Mouse (Mus musculus): ENCODE measurements at regions not wholly inside any gene's neighbourhood (a gene's known extent, or its start where the extent isn't known, plus 50 kb on each side); places are given as distances from the start of the nearest gene placed in this dataset.
A peak's percentile ranks its signal among the peaks of the same experiment; 100 is the strongest.

GRCm38 (mm10) chr10:67377643-67378223 lies 92.6 kb upstream of the Nrbf2 start:
- Histone ChIP-seq H3K4me3 (ENCODE audit: low read depth, low read length) (no peak overlapping the region), H3K4me1 (ENCODE audit: control insufficient read depth, insufficient read depth, low read length) (peaks cover 3% of the 10 kb centered on the region; the same call in 1 of the 2 replicates), H3K36me3 (ENCODE audit: control insufficient read depth, insufficient read depth, low read length) (no peaks in the 10 kb centered on the region), H3K9ac (ENCODE audit: low read length) (no peak overlapping the region), H3K27ac (replicated peaks; ENCODE audit: low read depth, low read length) (peak overlapping the region; percentile 56), H3K4me2 (ENCODE audit: low read depth, severe bottlenecking) (peak overlapping the region; percentile 24; the same call in 1 of the 2 replicates), H3K27me3 (ENCODE audit: control insufficient read depth, insufficient read depth, low read length) (no peaks in the 10 kb centered on the region), H3K9me3 (ENCODE audit: control insufficient read depth, low read length) (no peaks in the 10 kb centered on the region)
- ATAC-seq (ENCODE audit: insufficient number of reproducible peaks, low FRiP score, low TSS enrichment, low read depth) = no peak
- 26% methylated on average over 17 of the region's 17 CpGs for WGBS
- DNase-seq (ENCODE audit: low spot score) = peak; percentile 55

- H3K9ac ChIP-seq (ENCODE audit: low read length) = no peak overlapping the region
- ATAC-seq (ENCODE audit: insufficient number of reproducible peaks, low FRiP score, low TSS enrichment, low read depth) (no peak), DNase-seq (ENCODE audit: low spot score) (no peak)
- H3K4me1 ChIP-seq (ENCODE audit: control insufficient read depth, insufficient read depth, low read length) = peaks cover 3% of the 10 kb centered on the region; the same call in 1 of the 2 replicates
- H3K4me2 ChIP-seq (ENCODE audit: low read depth, severe bottlenecking) = no peak overlapping the region
- 88% methylated on average over 5 of the region's 5 CpGs for WGBS
- no peaks in the 10 kb centered on the region for H3K36me3 ChIP-seq (ENCODE audit: control insufficient read depth, insufficient read depth, low read length)
- H3K4me3 ChIP-seq (ENCODE audit: low read depth, low read length) = no peak overlapping the region
- H3K27ac ChIP-seq (replicated peaks; ENCODE audit: low read depth, low read length) = no peak overlapping the region
- H3K27me3 ChIP-seq (ENCODE audit: control insufficient read depth, insufficient read depth, low read length) = no peaks in the 10 kb centered on the region
- H3K9me3 ChIP-seq (ENCODE audit: control insufficient read depth, low read length) = no peaks in the 10 kb centered on the region
Measured at GRCm38 (mm10) chr10:67380174-67380573, 95.1 kb upstream of the Nrbf2 start.

DNA sequence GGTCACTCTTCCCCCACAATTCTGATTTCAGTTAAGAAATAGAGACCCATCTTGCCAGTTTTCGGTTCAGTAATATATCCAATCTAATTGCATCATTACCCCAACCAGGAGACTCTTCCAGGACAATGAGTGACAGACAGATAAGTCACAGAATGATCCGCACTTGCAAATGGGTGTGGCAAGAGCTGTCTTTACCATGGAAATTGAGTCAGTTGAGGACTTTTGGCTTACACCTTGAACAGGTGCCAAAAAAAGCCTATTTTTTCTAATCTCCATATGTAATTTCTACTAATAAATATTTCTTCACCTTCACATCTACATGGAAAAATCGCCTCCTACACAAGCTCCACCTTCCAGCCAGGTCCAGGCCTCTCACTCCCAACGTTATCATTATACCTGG lies 98.2 kb upstream of the Nrbf2 start:
- no peak overlapping the region for H3K27ac ChIP-seq (replicated peaks; ENCODE audit: low read depth, low read length)
- no peaks in the 10 kb centered on the region for H3K27me3 ChIP-seq (ENCODE audit: control insufficient read depth, insufficient read depth, low read length)
- no peak overlapping the region for H3K4me3 ChIP-seq (ENCODE audit: low read depth, low read length)
- H3K36me3 ChIP-seq (ENCODE audit: control insufficient read depth, insufficient read depth, low read length) = no peaks in the 10 kb centered on the region
- DNase-seq (ENCODE audit: low spot score) (no peak), ATAC-seq (ENCODE audit: insufficient number of reproducible peaks, low FRiP score, low TSS enrichment, low read depth) (no peak)
- H3K4me1 ChIP-seq (ENCODE audit: control insufficient read depth, insufficient read depth, low read length) = no peaks in the 10 kb centered on the region; the same call in 1 of the 2 replicates
- no peaks in the 10 kb centered on the region for H3K9me3 ChIP-seq (ENCODE audit: control insufficient read depth, low read length)
- H3K9ac ChIP-seq (ENCODE audit: low read length) = no peak overlapping the region
- no peak overlapping the region for H3K4me2 ChIP-seq (ENCODE audit: low read depth, severe bottlenecking)
- 86% methylated on average over 4 of the region's 4 CpGs for WGBS

DNA sequence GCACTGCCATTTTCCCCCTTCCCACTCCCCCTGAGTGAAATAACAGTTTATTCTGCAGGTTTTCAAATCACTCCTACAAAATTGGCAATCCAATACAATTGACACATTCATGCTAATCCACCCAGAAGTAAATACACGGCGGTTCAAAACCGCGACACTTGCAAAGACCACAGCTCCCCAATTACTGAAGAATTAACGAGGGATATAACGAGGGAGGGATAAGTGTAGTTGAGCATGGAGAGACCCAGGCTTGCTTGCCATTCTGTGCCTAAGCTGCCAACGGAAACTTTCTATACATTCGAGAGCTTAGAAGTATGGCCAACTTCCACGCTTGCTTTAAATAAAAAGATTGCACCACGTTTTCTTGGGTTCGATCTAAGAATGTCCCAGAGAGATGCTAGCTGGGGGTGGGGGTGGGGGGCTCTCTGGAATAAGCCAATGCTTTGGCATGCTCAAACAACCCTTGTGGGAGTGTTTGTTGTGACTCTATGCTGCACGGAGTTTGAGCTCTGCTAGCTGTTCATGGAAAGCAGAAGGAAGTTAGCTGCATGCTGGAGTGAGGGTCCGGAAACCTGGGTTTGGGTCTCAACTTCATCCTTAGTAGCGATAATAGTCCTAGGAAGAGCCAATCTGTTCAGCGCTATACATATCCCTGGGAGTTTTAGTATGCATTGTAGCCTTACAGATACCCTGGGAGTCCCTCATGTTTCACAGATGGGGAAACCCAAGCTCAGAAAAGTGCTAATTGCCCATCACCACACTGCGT lies 98.9 kb upstream of the Nrbf2 start:
- H3K9ac ChIP-seq (ENCODE audit: low read length) = no peak overlapping the region
- no peaks in the 10 kb centered on the region for H3K4me1 ChIP-seq (ENCODE audit: control insufficient read depth, insufficient read depth, low read length)
- H3K27ac ChIP-seq (replicated peaks; ENCODE audit: low read depth, low read length) = no peak overlapping the region
- no peak overlapping the region for H3K4me2 ChIP-seq (ENCODE audit: low read depth, severe bottlenecking)
- ATAC-seq (ENCODE audit: insufficient number of reproducible peaks, low FRiP score, low TSS enrichment, low read depth) = no peak
- DNase-seq (ENCODE audit: low spot score) = no peak
- H3K4me3 ChIP-seq (ENCODE audit: low read depth, low read length) = no peak overlapping the region
- no peaks in the 10 kb centered on the region for H3K36me3 ChIP-seq (ENCODE audit: control insufficient read depth, insufficient read depth, low read length)
- no peaks in the 10 kb centered on the region for H3K9me3 ChIP-seq (ENCODE audit: control insufficient read depth, low read length)
- H3K27me3 ChIP-seq (ENCODE audit: control insufficient read depth, insufficient read depth, low read length) = no peaks in the 10 kb centered on the region
- 77% methylated on average over 16 of the region's 16 CpGs for WGBS

GRCm38 (mm10) chr10:67384568-67384958 lies 99.5 kb upstream of the Nrbf2 start:
- no peaks in the 10 kb centered on the region for H3K27me3 ChIP-seq (ENCODE audit: control insufficient read depth, insufficient read depth, low read length)
- H3K9ac ChIP-seq (ENCODE audit: low read length) = no peak overlapping the region
- no peak overlapping the region for H3K4me2 ChIP-seq (ENCODE audit: low read depth, severe bottlenecking)
- H3K4me3 ChIP-seq (ENCODE audit: low read depth, low read length) = no peak overlapping the region
- H3K4me1 ChIP-seq (ENCODE audit: control insufficient read depth, insufficient read depth, low read length) = no peaks in the 10 kb centered on the region
- WGBS = 77% methylated on average over 4 of the region's 4 CpGs
- H3K36me3 ChIP-seq (ENCODE audit: control insufficient read depth, insufficient read depth, low read length) = no peaks in the 10 kb centered on the region
- H3K9me3 ChIP-seq (ENCODE audit: control insufficient read depth, low read length) = no peaks in the 10 kb centered on the region
- no peak for ATAC-seq (ENCODE audit: insufficient number of reproducible peaks, low FRiP score, low TSS enrichment, low read depth)
- no peak for DNase-seq (ENCODE audit: low spot score)
- no peak overlapping the region for H3K27ac ChIP-seq (replicated peaks; ENCODE audit: low read depth, low read length)

DNA sequence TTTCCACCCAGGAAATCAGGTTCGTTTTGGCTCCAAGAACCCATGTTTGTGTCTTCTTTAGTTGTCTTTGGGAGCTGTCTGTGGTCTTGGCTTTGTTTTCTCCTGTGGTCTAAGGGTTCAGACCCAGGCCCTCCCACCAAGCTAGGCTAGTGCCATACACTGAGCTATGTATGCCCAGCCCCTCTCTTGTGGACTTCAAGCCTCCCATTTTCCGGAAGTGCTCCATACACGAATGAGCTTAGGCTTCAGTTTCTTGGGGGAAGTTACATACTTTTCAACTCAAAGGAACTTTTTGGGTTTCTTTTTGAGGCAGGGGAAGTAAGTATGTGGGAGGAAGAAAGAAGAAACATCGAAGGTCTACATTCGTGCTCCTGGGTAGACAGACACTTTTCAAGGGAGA lies 100.9 kb upstream of the Nrbf2 start:
- 91% methylated on average over 5 of the region's 5 CpGs for WGBS
- ATAC-seq (ENCODE audit: insufficient number of reproducible peaks, low FRiP score, low TSS enrichment, low read depth) = no peak

DNA sequence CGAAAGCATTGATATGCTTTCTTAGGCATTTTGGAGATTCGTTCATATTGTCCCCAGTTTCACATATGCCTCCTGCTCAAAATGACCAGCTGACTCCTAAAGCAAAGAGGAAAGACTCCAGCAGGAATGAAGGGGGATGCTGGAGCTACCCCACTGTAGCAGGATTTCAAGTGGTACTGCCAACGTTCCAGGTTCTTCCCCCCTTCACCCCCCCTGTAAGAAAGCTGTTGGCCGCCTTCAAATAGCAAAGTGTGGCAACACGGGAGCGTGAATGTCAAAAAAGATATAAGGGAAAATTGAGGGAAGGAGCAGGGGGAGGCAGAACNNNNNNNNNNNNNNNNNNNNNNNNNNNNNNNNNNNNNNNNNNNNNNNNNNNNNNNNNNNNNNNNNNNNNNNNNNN lies 103.7 kb upstream of the Nrbf2 start:
- H3K4me1 ChIP-seq (ENCODE audit: control insufficient read depth, insufficient read depth, low read length) = no peaks in the 10 kb centered on the region
- no peaks in the 10 kb centered on the region for H3K36me3 ChIP-seq (ENCODE audit: control insufficient read depth, insufficient read depth, low read length)
- WGBS = 80% methylated on average over 4 of the region's 6 CpGs
- H3K9ac ChIP-seq (ENCODE audit: low read length) = no peak overlapping the region
- H3K27ac ChIP-seq (replicated peaks; ENCODE audit: low read depth, low read length) = no peak overlapping the region
- ATAC-seq (ENCODE audit: insufficient number of reproducible peaks, low FRiP score, low TSS enrichment, low read depth) (no peak), DNase-seq (ENCODE audit: low spot score) (no peak)
- H3K9me3 ChIP-seq (ENCODE audit: control insufficient read depth, low read length) = no peaks in the 10 kb centered on the region
- H3K4me3 ChIP-seq (ENCODE audit: low read depth, low read length) = no peak overlapping the region
- H3K27me3 ChIP-seq (ENCODE audit: control insufficient read depth, insufficient read depth, low read length) = peaks cover 2% of the 10 kb centered on the region; the same call in 1 of the 2 replicates
- no peak overlapping the region for H3K4me2 ChIP-seq (ENCODE audit: low read depth, severe bottlenecking)

More for the DNA sequence above, 100.9 kb upstream of the Nrbf2 start:
- Histone ChIP-seq H3K4me1 (ENCODE audit: control insufficient read depth, insufficient read depth, low read length) (no peaks in the 10 kb centered on the region), H3K27me3 (ENCODE audit: control insufficient read depth, insufficient read depth, low read length) (no peaks in the 10 kb centered on the region), H3K4me3 (ENCODE audit: low read depth, low read length) (no peak overlapping the region), H3K9ac (ENCODE audit: low read length) (no peak overlapping the region), H3K36me3 (ENCODE audit: control insufficient read depth, insufficient read depth, low read length) (no peaks in the 10 kb centered on the region), H3K4me2 (ENCODE audit: low read depth, severe bottlenecking) (no peak overlapping the region), H3K27ac (replicated peaks; ENCODE audit: low read depth, low read length) (no peak overlapping the region), H3K9me3 (ENCODE audit: control insufficient read depth, low read length) (no peaks in the 10 kb centered on the region)
- DNase-seq (ENCODE audit: low spot score) = no peak

GRCm38 (mm10) chr10:67400434-67400833 lies 115.3 kb upstream of the Nrbf2 start:
- WGBS = 35% methylated on average over 5 of the region's 5 CpGs
- H3K4me1 ChIP-seq (ENCODE audit: control insufficient read depth, insufficient read depth, low read length) = peaks cover 7% of the 10 kb centered on the region; the same call in 1 of the 2 replicates
- no peaks in the 10 kb centered on the region for H3K27me3 ChIP-seq (ENCODE audit: control insufficient read depth, insufficient read depth, low read length)
- DNase-seq (ENCODE audit: low spot score) (no peak), ATAC-seq (ENCODE audit: insufficient number of reproducible peaks, low FRiP score, low TSS enrichment, low read depth) (no peak)
- no peaks in the 10 kb centered on the region for H3K36me3 ChIP-seq (ENCODE audit: control insufficient read depth, insufficient read depth, low read length)
- H3K4me2 ChIP-seq (ENCODE audit: low read depth, severe bottlenecking) = no peak overlapping the region
- no peak overlapping the region for H3K27ac ChIP-seq (replicated peaks; ENCODE audit: low read depth, low read length)
- H3K9me3 ChIP-seq (ENCODE audit: control insufficient read depth, low read length) = no peaks in the 10 kb centered on the region
- H3K4me3 ChIP-seq (ENCODE audit: low read depth, low read length) = no peak overlapping the region
- H3K9ac ChIP-seq (ENCODE audit: low read length) = no peak overlapping the region
